Mouse (Mus musculus) heart, embryonic 15.5 days (tissue): ENCODE measurements at regions not wholly inside any gene's neighbourhood (a gene's known extent, or its start where the extent isn't known, plus 50 kb on each side); places are given as distances from the start of the nearest gene placed in this dataset.

Experiments
- ATAC-seq: fragments of 200-750 bp; cut with Nextera tagmentation; replicated peaks from 2 replicates; pipeline ENCODE4 v1.8.0; 2017; ENCODE audit warnings: low read depth, moderate TSS enrichment; ENCODE audit not compliant: insufficient number of reproducible peaks, insufficient read depth, low FRiP score
- H3K27ac ChIP-seq: fragments of 300-500 bp; sonication (generic); 2 replicates; pipeline ENCODE4 v1.5.1; 2015; ENCODE audit warnings: mild to moderate bottlenecking, inconsistent platforms
- H3K27me3 ChIP-seq: fragments of 300-500 bp; sonication (generic); 2 replicates; pipeline ENCODE4 v1.6.1; 2015; ENCODE audit warnings: inconsistent platforms
- H3K36me3 ChIP-seq: fragments of 300-500 bp; sonication (generic); 2 replicates; pipeline ENCODE4 v1.6.1; 2015; ENCODE audit warnings: mild to moderate bottlenecking, inconsistent platforms
- H3K4me1 ChIP-seq: fragments of 300-500 bp; sonication (generic); replicated peaks from 2 replicates; pipeline ENCODE4 v1.6.1; 2015; ENCODE audit warnings: inconsistent platforms
- H3K4me2 ChIP-seq: fragments of 300-500 bp; sonication (generic); 2 replicates; pipeline ENCODE4 v1.6.1; 2015; ENCODE audit warnings: inconsistent platforms, mild to moderate bottlenecking, moderate library complexity
- H3K4me3 ChIP-seq: fragments of 300-500 bp; sonication (generic); 2 replicates; pipeline ENCODE4 v1.5.1; 2015; ENCODE audit warnings: mild to moderate bottlenecking, inconsistent platforms
- H3K9ac ChIP-seq: fragments of 300-500 bp; sonication (generic); 2 replicates; pipeline ENCODE4 v1.6.1; 2015; ENCODE audit warnings: mild to moderate bottlenecking, inconsistent platforms
- H3K9me3 ChIP-seq: fragments of 300-500 bp; sonication (generic); replicated peaks from 2 replicates; pipeline ENCODE4 v1.6.1; 2016; ENCODE audit warnings: inconsistent platforms
- WGBS: fragments of 180-500 bp; shearing (Covaris S2); methylation state at CpG from one replicate; pipeline ENCODE4 v1.1.7; 2015; ENCODE audit warnings: mixed read lengths; 5-methylcytosine and 5-hydroxymethylcytosine counted together

DNA sequence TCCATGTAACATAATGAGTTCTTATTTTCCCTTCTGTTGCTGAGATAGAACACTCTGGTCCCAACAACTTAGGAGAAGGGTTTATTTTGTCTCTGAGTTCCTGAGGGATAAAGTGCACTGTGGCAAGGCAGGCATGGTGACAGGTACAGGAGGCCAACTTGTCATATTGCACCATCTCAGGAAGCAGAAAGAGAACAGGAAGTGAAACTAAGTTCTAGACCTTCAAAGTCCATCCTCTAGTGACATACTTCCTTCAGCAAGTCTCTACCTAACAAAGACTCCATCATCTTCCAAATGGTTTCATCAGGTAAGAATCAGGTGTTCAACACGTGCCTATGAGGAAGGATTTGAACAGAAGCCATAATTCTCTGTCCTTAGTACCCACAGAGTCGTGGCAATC lies 266.1 kb upstream of the Mtpn start:
- Histone ChIP-seq H3K4me3 (no peak overlapping the region), H3K27ac (no peak overlapping the region), H3K27me3 (no peaks in the 10 kb centered on the region), H3K9me3 (no peaks in the 10 kb centered on the region), H3K36me3 (no peaks in the 10 kb centered on the region), H3K9ac (no peak overlapping the region), H3K4me1 (no peaks in the 10 kb centered on the region), H3K4me2 (no peak overlapping the region)
- ATAC-seq: no peak
- WGBS: 72% methylated on average over 2 of the region's 2 CpGs

- no peak for ATAC-seq
- WGBS: 73% methylated on average over 3 of the region's 3 CpGs
- H3K4me1 ChIP-seq: no peaks in the 10 kb centered on the region
- H3K4me2 ChIP-seq: no peak overlapping the region
- H3K27ac ChIP-seq: no peak overlapping the region
- no peaks in the 10 kb centered on the region for H3K36me3 ChIP-seq
- H3K4me3 ChIP-seq: no peak overlapping the region
- no peaks in the 10 kb centered on the region for H3K27me3 ChIP-seq
- H3K9ac ChIP-seq: no peak overlapping the region
- H3K9me3 ChIP-seq: no peaks in the 10 kb centered on the region
These were observed 264.4 kb upstream of the Mtpn start for GRCm38 (mm10) chr6:35804041-35804440.

DNA sequence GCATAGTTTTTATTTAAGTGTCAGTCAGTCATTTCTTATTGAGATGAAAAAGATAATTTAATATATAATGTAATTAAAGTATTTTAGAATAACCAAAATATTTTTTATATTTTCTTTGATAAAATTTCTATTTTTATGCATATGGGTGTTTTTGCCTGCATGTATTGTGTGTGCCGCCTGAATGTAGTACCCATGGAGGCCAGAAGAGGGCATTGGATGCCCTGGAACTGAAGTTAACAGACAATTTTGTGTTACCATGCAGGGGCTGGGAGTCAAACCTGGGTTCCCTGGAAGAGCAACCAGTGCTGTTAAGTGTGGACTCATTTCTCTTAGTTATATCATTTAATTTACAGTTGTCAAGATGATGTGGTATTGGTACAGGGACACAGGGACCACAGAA lies 240.0 kb upstream of the Mtpn start:
- H3K9me3 ChIP-seq: no peaks in the 10 kb centered on the region
- H3K27ac ChIP-seq: no peak overlapping the region
- 88% methylated on average over 1 of the region's 1 CpGs for WGBS
- no peak overlapping the region for H3K4me3 ChIP-seq
- no peak overlapping the region for H3K4me2 ChIP-seq
- H3K9ac ChIP-seq: no peak overlapping the region
- ATAC-seq: no peak
- no peaks in the 10 kb centered on the region for H3K27me3 ChIP-seq
- H3K4me1 ChIP-seq: no peaks in the 10 kb centered on the region
- H3K36me3 ChIP-seq: no peaks in the 10 kb centered on the region

DNA sequence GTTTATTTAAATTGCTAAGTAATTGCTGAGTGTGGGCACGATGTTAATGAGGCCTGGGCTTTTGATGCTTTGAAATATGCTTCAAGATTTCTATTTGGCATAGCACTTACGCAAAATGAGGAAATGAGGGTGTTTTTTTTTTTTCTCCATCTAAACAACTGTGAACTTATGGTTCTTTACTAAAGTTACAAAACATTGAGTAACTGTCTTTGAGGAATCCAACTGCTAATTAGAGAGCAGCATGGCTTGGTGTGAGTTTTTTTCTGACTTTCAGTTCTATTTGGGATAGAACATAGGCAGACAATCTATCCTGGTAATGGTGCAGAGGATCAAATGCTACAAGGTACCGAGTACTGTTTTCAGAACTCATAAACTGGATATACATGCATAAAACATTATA lies 231.2 kb upstream of the Mtpn start:
- H3K4me2 ChIP-seq: no peak overlapping the region
- no peak overlapping the region for H3K4me3 ChIP-seq
- no peaks in the 10 kb centered on the region for H3K9me3 ChIP-seq
- no peak overlapping the region for H3K27ac ChIP-seq
- H3K36me3 ChIP-seq: no peaks in the 10 kb centered on the region
- ATAC-seq: no peak
- no peak overlapping the region for H3K9ac ChIP-seq
- no peaks in the 10 kb centered on the region for H3K4me1 ChIP-seq
- WGBS: 82% methylated on average over 3 of the region's 3 CpGs
- H3K27me3 ChIP-seq: no peaks in the 10 kb centered on the region

GRCm38 (mm10) chr6:35759606-35760246 lies 220.0 kb upstream of the Mtpn start:
- no peak overlapping the region for H3K4me3 ChIP-seq
- ATAC-seq: no peak
- no peak overlapping the region for H3K9ac ChIP-seq
- H3K27me3 ChIP-seq: no peaks in the 10 kb centered on the region
- H3K27ac ChIP-seq: no peak overlapping the region
- no peaks in the 10 kb centered on the region for H3K9me3 ChIP-seq
- WGBS: 93% methylated on average over 3 of the region's 3 CpGs
- no peaks in the 10 kb centered on the region for H3K36me3 ChIP-seq
- H3K4me1 ChIP-seq: no peaks in the 10 kb centered on the region
- H3K4me2 ChIP-seq: no peak overlapping the region

DNA sequence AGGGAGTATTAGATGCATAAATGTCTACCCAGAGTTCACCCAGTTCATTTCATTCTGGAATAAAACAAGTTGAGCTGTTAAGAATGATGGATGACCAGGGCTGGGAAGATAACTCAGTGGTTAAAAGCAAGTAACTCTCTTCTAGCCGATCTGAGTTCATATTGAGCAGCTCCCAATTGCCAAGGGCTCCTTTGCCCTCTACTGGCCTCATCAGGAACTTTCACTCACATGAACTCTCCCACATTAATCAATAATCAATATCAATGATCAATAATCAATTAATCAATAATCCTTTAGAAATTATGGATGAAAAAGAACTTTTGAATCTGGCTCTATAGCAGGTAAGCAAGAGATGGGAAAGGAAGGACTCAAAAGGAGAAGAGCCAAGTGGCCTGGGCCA lies 206.3 kb upstream of the Mtpn start:
- H3K4me1 ChIP-seq: no peaks in the 10 kb centered on the region
- no peak overlapping the region for H3K4me3 ChIP-seq
- H3K4me2 ChIP-seq: no peak overlapping the region
- no peaks in the 10 kb centered on the region for H3K27me3 ChIP-seq
- H3K27ac ChIP-seq: no peak overlapping the region
- no peak overlapping the region for H3K9ac ChIP-seq
- WGBS: 41% methylated on average over 1 of the region's 1 CpGs
- no peaks in the 10 kb centered on the region for H3K9me3 ChIP-seq
- no peaks in the 10 kb centered on the region for H3K36me3 ChIP-seq
- ATAC-seq: no peak

DNA sequence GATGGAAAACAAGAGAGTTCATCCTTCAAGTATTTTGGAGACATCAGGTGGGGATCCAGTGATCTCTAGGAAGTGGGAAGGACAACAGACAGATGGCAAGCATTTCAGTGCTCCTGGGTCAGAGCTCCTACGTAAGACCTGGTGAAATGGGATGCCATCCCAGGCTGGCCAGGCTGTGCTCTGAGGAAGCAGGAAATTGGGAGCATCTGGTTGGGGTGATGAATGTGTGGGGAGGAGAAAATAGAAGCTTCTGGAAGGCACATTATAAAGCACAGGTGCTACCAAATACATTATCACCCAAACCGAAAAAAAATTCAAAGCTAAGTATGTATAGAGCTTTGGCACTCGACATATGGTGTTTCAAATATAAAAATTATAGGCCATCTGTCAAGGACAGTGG lies 165.9 kb upstream of the Mtpn start:
- Histone ChIP-seq H3K36me3 (no peaks in the 10 kb centered on the region), H3K4me2 (no peak overlapping the region), H3K4me1 (no peaks in the 10 kb centered on the region), H3K27me3 (no peaks in the 10 kb centered on the region), H3K9ac (no peak overlapping the region), H3K9me3 (no peaks in the 10 kb centered on the region), H3K4me3 (no peak overlapping the region), H3K27ac (no peak overlapping the region)
- 78% methylated on average over 3 of the region's 3 CpGs for WGBS
- no peak for ATAC-seq

DNA sequence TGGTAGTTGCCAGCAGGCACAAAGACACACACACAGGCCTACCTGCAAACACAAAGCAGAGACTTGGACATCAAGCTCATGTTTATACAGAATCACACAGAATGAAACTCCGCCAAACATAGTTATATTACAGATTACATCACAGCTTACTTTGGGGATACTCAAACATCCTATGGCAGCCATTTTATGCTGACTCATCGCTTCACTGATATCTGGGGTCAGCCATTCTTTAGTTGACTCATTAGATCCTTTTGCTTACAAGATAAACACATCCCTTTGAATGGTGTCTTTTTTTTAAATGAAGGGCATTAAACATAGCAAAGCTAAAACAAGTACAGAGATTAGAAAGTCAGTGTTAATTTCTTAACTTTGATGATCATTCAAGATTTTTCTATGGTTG lies 127.4 kb upstream of the Mtpn start:
- Histone ChIP-seq H3K27me3 (no peaks in the 10 kb centered on the region), H3K9me3 (no peaks in the 10 kb centered on the region), H3K4me3 (no peak overlapping the region), H3K9ac (no peak overlapping the region), H3K27ac (no peak overlapping the region), H3K4me1 (no peaks in the 10 kb centered on the region), H3K36me3 (no peaks in the 10 kb centered on the region), H3K4me2 (no peak overlapping the region)
- 83% methylated on average over 2 of the region's 2 CpGs for WGBS
- no peak for ATAC-seq

DNA sequence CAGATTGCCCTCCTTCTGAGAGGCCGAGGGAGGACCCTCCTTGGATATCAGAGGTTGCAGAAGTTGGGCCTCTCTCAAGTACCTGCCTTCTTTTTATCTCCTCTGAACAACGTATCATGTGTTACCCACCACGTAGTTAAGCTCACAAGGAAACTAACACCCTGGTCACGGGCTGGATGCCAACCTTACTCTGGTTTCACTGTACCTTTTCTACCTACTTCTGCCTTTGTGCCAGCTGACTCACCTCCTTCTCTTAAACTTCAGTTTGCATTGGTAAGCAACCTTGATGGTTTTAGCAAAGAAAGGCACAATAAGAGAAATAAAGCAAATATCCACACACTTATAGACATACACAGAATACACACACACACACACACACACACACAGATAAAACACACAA lies 111.7 kb upstream of the Mtpn start:
- Histone ChIP-seq H3K4me3 (no peak overlapping the region), H3K36me3 (no peaks in the 10 kb centered on the region), H3K9me3 (no peaks in the 10 kb centered on the region), H3K27me3 (no peaks in the 10 kb centered on the region), H3K4me1 (no peaks in the 10 kb centered on the region), H3K9ac (no peak overlapping the region), H3K27ac (no peak overlapping the region), H3K4me2 (no peak overlapping the region)
- 50% methylated on average over 4 of the region's 4 CpGs for WGBS
- ATAC-seq: no peak

DNA sequence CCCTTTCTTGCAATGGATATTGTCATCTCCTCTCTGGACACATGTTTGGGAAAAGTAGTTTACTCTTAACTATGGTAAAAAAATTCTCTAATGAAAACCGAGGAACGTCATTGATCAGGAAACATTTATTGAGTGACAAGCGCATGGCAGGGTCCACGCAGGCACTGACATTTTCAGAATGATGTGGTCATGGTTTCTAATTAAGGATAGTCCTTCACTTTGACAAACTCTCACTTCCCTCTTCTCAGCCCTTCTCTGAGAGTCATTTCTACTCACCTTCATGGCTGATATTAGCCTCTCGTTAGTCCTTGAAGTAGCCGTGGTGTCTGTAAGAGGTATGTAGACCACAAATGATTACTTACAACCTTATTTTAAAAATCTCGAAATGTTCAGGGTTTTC lies 105.5 kb upstream of the Mtpn start:
- H3K9ac ChIP-seq: no peak overlapping the region
- no peak for ATAC-seq
- no peaks in the 10 kb centered on the region for H3K36me3 ChIP-seq
- no peaks in the 10 kb centered on the region for H3K9me3 ChIP-seq
- no peak overlapping the region for H3K27ac ChIP-seq
- WGBS: 83% methylated on average over 7 of the region's 7 CpGs
- H3K4me2 ChIP-seq: no peak overlapping the region
- H3K27me3 ChIP-seq: no peaks in the 10 kb centered on the region
- H3K4me3 ChIP-seq: no peak overlapping the region
- H3K4me1 ChIP-seq: no peaks in the 10 kb centered on the region

GRCm38 (mm10) chr6:35640672-35641071 lies 101.0 kb upstream of the Mtpn start:
- no peak overlapping the region for H3K4me2 ChIP-seq
- H3K27me3 ChIP-seq: no peaks in the 10 kb centered on the region
- H3K36me3 ChIP-seq: no peaks in the 10 kb centered on the region
- H3K9me3 ChIP-seq: no peaks in the 10 kb centered on the region
- no peaks in the 10 kb centered on the region for H3K4me1 ChIP-seq
- no peak for ATAC-seq
- no peak overlapping the region for H3K4me3 ChIP-seq
- no peak overlapping the region for H3K27ac ChIP-seq
- H3K9ac ChIP-seq: no peak overlapping the region

DNA sequence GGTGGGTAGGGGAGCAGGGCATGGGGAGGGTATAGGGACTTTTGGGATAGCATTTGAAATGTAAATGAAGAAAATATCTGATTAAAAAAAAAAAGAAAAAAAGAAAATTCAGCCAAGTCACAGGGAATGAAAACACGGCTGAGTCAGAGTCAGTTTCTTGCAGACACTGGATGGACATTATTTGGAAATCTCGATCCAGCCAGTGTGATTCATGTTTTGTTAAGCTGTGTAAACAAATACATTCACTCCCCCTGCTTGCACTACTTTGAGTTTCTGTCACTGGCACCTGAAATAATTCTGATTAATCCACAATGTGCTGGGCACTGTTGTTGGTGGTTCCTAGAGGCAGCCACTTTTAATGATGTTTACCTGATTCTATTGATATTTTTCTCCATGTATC lies 68.6 kb upstream of the Mtpn start:
- H3K27ac ChIP-seq: no peak overlapping the region
- no peaks in the 10 kb centered on the region for H3K36me3 ChIP-seq
- no peak overlapping the region for H3K4me2 ChIP-seq
- H3K9me3 ChIP-seq: no peaks in the 10 kb centered on the region
- ATAC-seq: no peak
- H3K4me3 ChIP-seq: no peak overlapping the region
- no peaks in the 10 kb centered on the region for H3K4me1 ChIP-seq
- WGBS: 57% methylated on average over 2 of the region's 2 CpGs
- H3K27me3 ChIP-seq: no peaks in the 10 kb centered on the region
- no peak overlapping the region for H3K9ac ChIP-seq
